Mouse (Mus musculus): ENCODE data around the gene D630045J12Rik. TPM values are rescaled to one million over a fixed set of nuclear protein-coding genes. Genes with fewer than 3 reads are reported as not detected.

The D630045J12Rik gene
- polyA plus RNA-seq, 1 experiment from 2014 or later, result 12.3 TPM

DNA sequence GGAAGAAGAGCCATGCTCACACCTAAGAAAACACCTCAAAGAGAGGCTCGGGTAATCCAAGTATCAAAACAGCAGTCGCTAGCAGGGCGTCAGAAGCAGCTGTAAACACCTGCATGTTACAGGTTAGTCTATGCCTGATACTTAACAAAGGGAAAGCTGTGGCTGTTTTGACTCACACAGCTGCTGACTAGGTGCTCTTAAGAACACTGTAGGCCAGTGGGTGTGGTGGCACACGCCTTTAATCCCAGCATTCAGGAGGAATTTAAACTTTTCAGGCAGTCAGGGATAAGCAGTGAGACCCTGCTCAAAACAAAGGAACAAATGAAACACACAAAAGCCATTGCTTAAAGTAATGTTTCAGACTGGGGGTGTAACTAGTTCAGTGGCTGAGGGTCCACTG lies 170.6 kb downstream of the D630045J12Rik start:
- Histone ChIP-seq H3K4me3 (ENCODE audit: low read length) (no peak overlapping the region), H3K36me3 (ENCODE audit: control insufficient read depth, insufficient read depth, low read length) (no peaks in the 10 kb centered on the region), H3K9ac (ENCODE audit: low read depth, low read length) (0 out of 2 replicates have a peak overlapping the region, but pooled peaks have one; percentile 18), H3K9me3 (ENCODE audit: control insufficient read depth, low read length) (no peaks in the 10 kb centered on the region), H3K27me3 (ENCODE audit: control insufficient read depth, insufficient read depth, low read length) (no peaks in the 10 kb centered on the region), H3K4me1 (ENCODE audit: control insufficient read depth, insufficient read depth, low read length) (peaks cover 14% of the 10 kb centered on the region), H3K27ac (ENCODE audit: low read depth, low read length) (no peak overlapping the region), H3K4me2 (replicated peaks; ENCODE audit: low read depth, low read length) (no peak overlapping the region)
- no peak for ATAC-seq (ENCODE audit: low FRiP score, low TSS enrichment)
- WGBS, result 34% methylated on average over 4 of the region's 4 CpGs

DNA sequence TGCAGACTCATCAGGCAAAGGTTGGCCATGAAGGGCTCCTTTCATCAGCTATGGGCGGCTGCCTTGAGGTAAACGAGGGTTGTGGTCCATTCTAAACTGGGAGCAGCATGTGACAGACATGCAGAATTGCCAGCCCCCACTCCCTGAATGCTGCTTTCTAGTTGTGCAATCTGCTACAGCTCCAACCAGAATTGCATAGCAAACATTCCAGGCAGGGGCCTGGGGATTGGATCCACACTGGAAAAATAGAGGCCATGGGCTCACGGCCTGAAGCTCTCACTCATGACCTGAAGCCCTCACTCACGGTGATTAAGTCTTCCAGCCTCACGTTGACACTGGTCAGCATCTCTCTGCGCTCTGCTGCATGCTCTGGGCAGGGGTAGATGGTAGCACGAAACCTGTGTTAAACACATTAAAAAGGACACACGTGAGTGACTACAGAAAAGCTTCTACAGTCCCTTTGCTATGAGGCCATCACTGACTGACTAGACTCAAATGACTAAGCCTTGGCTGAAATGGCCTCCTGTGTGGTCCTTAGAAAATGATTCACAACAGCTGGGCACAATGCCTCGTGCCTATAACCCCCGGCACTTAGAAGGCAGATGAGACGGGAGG lies 172.0 kb downstream of the D630045J12Rik start:
- Histone ChIP-seq H3K9ac (ENCODE audit: low read depth, low read length) (no peak overlapping the region), H3K4me1 (ENCODE audit: control insufficient read depth, insufficient read depth, low read length) (peaks cover 14% of the 10 kb centered on the region), H3K9me3 (ENCODE audit: control insufficient read depth, low read length) (no peaks in the 10 kb centered on the region), H3K27me3 (ENCODE audit: control insufficient read depth, insufficient read depth, low read length) (no peaks in the 10 kb centered on the region), H3K4me2 (replicated peaks; ENCODE audit: low read depth, low read length) (no peak overlapping the region), H3K36me3 (ENCODE audit: control insufficient read depth, insufficient read depth, low read length) (no peaks in the 10 kb centered on the region), H3K4me3 (ENCODE audit: low read length) (no peak overlapping the region), H3K27ac (ENCODE audit: low read depth, low read length) (peak overlapping the region; percentile 42; the same call in 1 of the 2 replicates)
- 31% methylated on average over 11 of the region's 11 CpGs for WGBS
- ATAC-seq (ENCODE audit: low FRiP score, low TSS enrichment), result peak; percentile 70

DNA sequence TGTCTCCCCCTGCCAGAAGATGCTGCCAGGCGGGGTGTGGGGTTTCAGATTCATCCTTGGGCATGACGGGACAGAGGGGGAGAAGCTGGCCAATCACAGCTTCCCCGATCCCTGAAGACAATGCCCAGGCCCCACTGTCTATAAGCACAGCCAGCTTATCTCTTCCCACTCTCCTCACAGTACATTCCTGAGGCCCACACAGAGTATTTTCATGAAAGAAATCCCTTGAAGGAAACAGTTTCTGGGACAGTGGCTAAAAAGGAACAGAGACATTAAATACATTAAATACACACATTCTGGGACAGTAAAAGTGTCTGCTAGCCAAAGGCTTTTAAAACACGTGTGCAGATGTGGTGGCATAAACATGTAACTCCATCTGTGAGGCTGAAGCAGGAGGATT lies 173.4 kb downstream of the D630045J12Rik start:
- H3K4me2 ChIP-seq (replicated peaks; ENCODE audit: low read depth, low read length), result no peak overlapping the region
- H3K27me3 ChIP-seq (ENCODE audit: control insufficient read depth, insufficient read depth, low read length), result no peaks in the 10 kb centered on the region
- H3K4me3 ChIP-seq (ENCODE audit: low read length), result no peak overlapping the region
- no peak for ATAC-seq (ENCODE audit: low FRiP score, low TSS enrichment)
- WGBS, result 68% methylated on average over 4 of the region's 4 CpGs
- H3K36me3 ChIP-seq (ENCODE audit: control insufficient read depth, insufficient read depth, low read length), result no peaks in the 10 kb centered on the region
- H3K9me3 ChIP-seq (ENCODE audit: control insufficient read depth, low read length), result no peaks in the 10 kb centered on the region
- H3K4me1 ChIP-seq (ENCODE audit: control insufficient read depth, insufficient read depth, low read length), result peaks cover 14% of the 10 kb centered on the region
- H3K9ac ChIP-seq (ENCODE audit: low read depth, low read length), result no peak overlapping the region
- H3K27ac ChIP-seq (ENCODE audit: low read depth, low read length), result no peak overlapping the region

DNA sequence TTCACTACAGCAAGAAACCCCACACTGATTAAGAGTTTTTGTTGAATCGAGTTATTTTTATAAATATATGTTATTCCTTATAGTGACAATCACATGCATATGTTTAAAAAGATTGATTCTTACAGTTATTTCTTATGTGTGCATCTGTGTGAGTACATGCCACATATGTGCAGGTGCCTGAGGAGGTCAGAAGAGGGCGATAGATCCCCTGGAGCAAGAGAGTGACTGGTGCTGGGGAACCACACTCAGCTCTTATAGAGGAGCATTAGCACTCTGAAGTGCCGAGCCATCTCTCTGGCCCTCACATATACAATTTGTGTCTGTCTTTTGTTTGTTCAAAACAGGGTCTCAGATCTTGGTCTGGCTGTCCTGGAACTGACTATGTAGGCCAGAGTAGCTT lies 180.2 kb downstream of the D630045J12Rik start:
- H3K4me1 ChIP-seq (ENCODE audit: control insufficient read depth, insufficient read depth, low read length), result peaks cover 6% of the 10 kb centered on the region; the same call in 1 of the 2 replicates
- H3K27me3 ChIP-seq (ENCODE audit: control insufficient read depth, insufficient read depth, low read length), result no peaks in the 10 kb centered on the region
- no peak overlapping the region for H3K27ac ChIP-seq (ENCODE audit: low read depth, low read length)
- H3K4me3 ChIP-seq (ENCODE audit: low read length), result no peak overlapping the region
- 92% methylated on average over 3 of the region's 3 CpGs for WGBS
- no peak overlapping the region for H3K9ac ChIP-seq (ENCODE audit: low read depth, low read length)
- ATAC-seq (ENCODE audit: low FRiP score, low TSS enrichment), result no peak
- H3K9me3 ChIP-seq (ENCODE audit: control insufficient read depth, low read length), result no peaks in the 10 kb centered on the region; the same call in 1 of the 2 replicates
- no peak overlapping the region for H3K4me2 ChIP-seq (replicated peaks; ENCODE audit: low read depth, low read length)
- H3K36me3 ChIP-seq (ENCODE audit: control insufficient read depth, insufficient read depth, low read length), result no peaks in the 10 kb centered on the region

Other genes starting within 250 kb of the D630045J12Rik start
- 10.2 and 17.8 TPM in 2 replicates for gene Svopl, start 207.0 kb downstream of the D630045J12Rik start, polyA plus RNA-seq (2014; fragmentation: Nextera tagmentation; extraction: Ambion mirVana)
- 19.9 and 22.2 TPM in 2 replicates for gene Tmem213, start 144.8 kb downstream of the D630045J12Rik start, polyA plus RNA-seq (2014; fragmentation: Nextera tagmentation; extraction: Ambion mirVana)
- gene Atp6v0a4, start 129.4 kb downstream of the D630045J12Rik start, polyA plus RNA-seq (2014; fragmentation: Nextera tagmentation; extraction: Ambion mirVana), result 2.6 and 3.0 TPM in 2 replicates
- gene Zc3hav1l, start 45.2 kb upstream of the D630045J12Rik start, polyA plus RNA-seq (2014; fragmentation: Nextera tagmentation; extraction: Ambion mirVana), result 10.9 and 14.9 TPM in 2 replicates
- 2.1 and 3.4 TPM in 2 replicates for gene Zc3hav1, start 100.6 kb upstream of the D630045J12Rik start, polyA plus RNA-seq (2014; fragmentation: Nextera tagmentation; extraction: Ambion mirVana)
- 5.1 and 10.9 TPM in 2 replicates for gene Ttc26, start 127.5 kb upstream of the D630045J12Rik start, polyA plus RNA-seq (2014; fragmentation: Nextera tagmentation; extraction: Ambion mirVana)
- gene Ubn2, start 179.9 kb upstream of the D630045J12Rik start, polyA plus RNA-seq (2014; fragmentation: Nextera tagmentation; extraction: Ambion mirVana), result 16.2 and 19.9 TPM in 2 replicates

Measured in kidney, embryonic 14.5 days (tissue).